Mouse (Mus musculus) lung, embryonic 14.5 days (tissue): Measurements from ENCODE around the gene Dscam. TPM values are rescaled to one million over a fixed set of nuclear protein-coding genes. Genes with fewer than 3 reads are reported as not detected.

Experiments
- ATAC-seq: fragments of 200-750 bp; cut with Nextera tagmentation; 2 replicates; pipeline ENCODE4 v1.8.0; 2017; ENCODE audit warnings: mild to moderate bottlenecking, moderate TSS enrichment, moderate library complexity; ENCODE audit not compliant: insufficient read depth
- DNase-seq: peaks from one replicate; pipeline ENCODE4 v3.0.0-alpha.2; 2015
- H3K27ac ChIP-seq: fragments of 300-500 bp; sonication (generic); 2 replicates; pipeline ENCODE4 v1.5.1; 2014; ENCODE audit warnings: low read depth, mild to moderate bottlenecking, moderate library complexity
- H3K27me3 ChIP-seq: fragments of 300-500 bp; sonication (generic); 2 replicates; pipeline ENCODE4 v1.6.1; 2014; ENCODE audit warnings: low read length, control low read depth; ENCODE audit not compliant: insufficient read depth
- H3K36me3 ChIP-seq: fragments of 300-500 bp; sonication (generic); 2 replicates; pipeline ENCODE4 v1.6.1; 2014; ENCODE audit warnings: control low read depth; ENCODE audit not compliant: insufficient read depth
- H3K4me1 ChIP-seq: fragments of 300-500 bp; sonication (generic); 2 replicates; pipeline ENCODE4 v1.6.1; 2014; ENCODE audit warnings: antibody characterized with exemption, control low read depth; ENCODE audit not compliant: insufficient read depth
- H3K4me2 ChIP-seq: fragments of 300-500 bp; sonication (generic); 2 replicates; pipeline ENCODE4 v1.6.1; 2014; ENCODE audit warnings: mild to moderate bottlenecking
- H3K4me3 ChIP-seq: fragments of 300-500 bp; sonication (generic); 2 replicates; pipeline ENCODE4 v1.5.1; 2014; ENCODE audit warnings: low read depth, low read length
- H3K9ac ChIP-seq: fragments of 300-500 bp; sonication (generic); 2 replicates; pipeline ENCODE4 v1.6.1; 2014
- H3K9me3 ChIP-seq: fragments of 300-500 bp; sonication (generic); 2 replicates; pipeline ENCODE4 v1.6.1; 2016; ENCODE audit warnings: low read depth, low read length, control low read depth
- CTCF ChIP-seq: IDR thresholded peaks from 2 replicates; pipeline ENCODE4 v1.5.1; 2016; ENCODE audit warnings: antibody characterized with exemption, low read depth
- WGBS: fragments of 180-500 bp; shearing (Covaris S2); extraction: QIAGEN DNeasy Blood & Tissue Kit; methylation state at CpG from one replicate; pipeline ENCODE4 v1.1.7; 2014; 5-methylcytosine and 5-hydroxymethylcytosine counted together
- polyA plus RNA-seq: library from polyadenylated mRNA; unstranded; fragments of >200 nt; fragmentation: Nextera tagmentation; extraction: Ambion mirVana; gene quantifications from 2 replicates; pipeline ENCODE4 v1.2.1, GENCODE M21; 2014

The Dscam gene
- polyA plus RNA-seq, 1 experiment from 2014 or later: not detected

- ATAC-seq (no peak), DNase-seq (peak; percentile 13)
- peak; percentile 38; the same call in 1 of the 2 replicates for TF ChIP-seq CTCF
- no peak overlapping the region for H3K4me3 ChIP-seq
- no peaks in the 10 kb centered on the region for H3K27me3 ChIP-seq
- no peak overlapping the region for H3K9ac ChIP-seq
- H3K4me1 ChIP-seq: no peaks in the 10 kb centered on the region
- H3K36me3 ChIP-seq: no peaks in the 10 kb centered on the region
- WGBS: 60% methylated on average over 3 of the region's 3 CpGs
- H3K4me2 ChIP-seq: no peak overlapping the region
- H3K27ac ChIP-seq: no peak overlapping the region
- H3K9me3 ChIP-seq: no peaks in the 10 kb centered on the region
Measured at GRCm38 (mm10) chr16:96722135-96722534, 448.4 kb downstream of the Dscam start.

DNA sequence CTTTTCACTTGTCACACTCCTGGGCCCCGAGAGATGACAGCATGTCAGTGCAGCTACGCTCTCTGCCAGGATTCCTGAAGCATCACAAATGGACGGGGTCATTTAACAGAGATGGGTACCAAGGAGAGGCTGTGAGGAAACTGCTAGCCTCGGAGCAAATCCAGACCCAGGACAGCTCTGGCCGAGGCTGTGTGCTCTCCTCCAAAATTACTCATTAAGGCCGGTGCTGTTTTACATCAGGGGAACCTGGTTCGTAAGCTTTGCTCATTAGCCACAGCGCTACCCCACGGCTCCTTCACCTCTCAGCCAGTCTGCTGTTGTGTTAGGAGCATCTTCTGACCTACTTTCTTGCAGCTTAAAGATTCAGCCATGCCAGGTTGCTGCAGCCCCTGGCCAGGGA, 449.3 kb downstream of the Dscam start:
- Histone ChIP-seq H3K27me3 (no peaks in the 10 kb centered on the region), H3K9me3 (no peaks in the 10 kb centered on the region), H3K36me3 (no peaks in the 10 kb centered on the region), H3K4me1 (no peaks in the 10 kb centered on the region), H3K9ac (no peak overlapping the region), H3K4me3 (no peak overlapping the region), H3K4me2 (no peak overlapping the region), H3K27ac (no peak overlapping the region)
- DNase-seq (no peak), ATAC-seq (no peak)
- WGBS: 58% methylated on average over 9 of the region's 9 CpGs
- no peak for TF ChIP-seq CTCF

DNA sequence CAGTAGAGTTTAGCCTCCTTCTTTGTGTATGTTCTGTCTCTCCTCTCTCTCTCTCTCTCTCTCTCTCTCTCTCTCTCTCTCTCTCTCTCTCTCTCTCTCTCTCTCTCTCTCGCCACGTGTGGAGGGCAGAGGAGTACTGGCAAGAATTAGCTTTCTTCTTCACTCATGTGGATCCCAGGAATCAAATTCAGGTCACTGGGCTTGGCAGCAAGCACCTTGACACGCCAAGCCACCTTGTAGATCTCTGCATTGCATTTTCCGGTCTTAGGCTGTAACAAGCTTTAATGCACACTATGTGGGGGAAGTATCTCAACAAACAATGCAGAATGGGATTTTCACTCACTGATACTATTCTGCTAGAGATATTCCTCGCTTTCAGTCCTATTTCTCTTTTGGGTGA, 449.9 kb downstream of the Dscam start:
- Histone ChIP-seq H3K27me3 (no peaks in the 10 kb centered on the region), H3K4me2 (no peak overlapping the region), H3K4me3 (no peak overlapping the region), H3K9ac (no peak overlapping the region), H3K4me1 (no peaks in the 10 kb centered on the region), H3K9me3 (no peaks in the 10 kb centered on the region), H3K27ac (no peak overlapping the region), H3K36me3 (no peaks in the 10 kb centered on the region)
- 74% methylated on average over 5 of the region's 5 CpGs for WGBS
- TF ChIP-seq CTCF: no peak
- ATAC-seq (no peak), DNase-seq (no peak)

GRCm38 (mm10) chr16:96718221-96718620, 452.3 kb downstream of the Dscam start:
- Histone ChIP-seq H3K9ac (no peak overlapping the region), H3K27me3 (no peaks in the 10 kb centered on the region), H3K4me2 (no peak overlapping the region), H3K4me1 (no peaks in the 10 kb centered on the region), H3K27ac (no peak overlapping the region), H3K9me3 (no peaks in the 10 kb centered on the region), H3K36me3 (no peaks in the 10 kb centered on the region), H3K4me3 (no peak overlapping the region)
- ATAC-seq (no peak), DNase-seq (peak; percentile 27)
- peak; percentile 58 for TF ChIP-seq CTCF
- WGBS: 0% methylated on average over 2 of the region's 2 CpGs

DNA sequence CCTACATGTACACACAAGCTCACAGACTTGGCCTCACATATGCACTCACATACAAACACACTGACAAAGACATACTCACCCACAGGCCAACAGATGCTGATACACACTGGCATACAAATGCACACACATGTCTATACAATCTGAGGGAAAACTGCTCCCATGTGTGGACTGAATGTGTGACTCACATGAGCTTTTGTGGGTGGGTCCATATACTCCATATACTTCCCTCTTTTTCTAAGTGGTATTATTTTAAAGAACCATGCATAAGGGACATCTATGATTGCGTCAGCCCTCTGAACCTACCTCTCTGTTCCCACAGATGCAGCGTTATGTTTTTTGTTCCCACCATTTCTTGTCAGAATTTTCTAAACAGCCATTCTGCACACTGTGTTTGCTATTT, 453.9 kb downstream of the Dscam start:
- TF ChIP-seq CTCF: no peak
- no peak for DNase-seq
- no peak overlapping the region for H3K4me2 ChIP-seq
- H3K9ac ChIP-seq: no peak overlapping the region
- no peak overlapping the region for H3K4me3 ChIP-seq
- no peaks in the 10 kb centered on the region for H3K27me3 ChIP-seq
- H3K27ac ChIP-seq: no peak overlapping the region
- H3K9me3 ChIP-seq: no peaks in the 10 kb centered on the region
- WGBS: 90% methylated on average over 2 of the region's 2 CpGs
- H3K4me1 ChIP-seq: no peaks in the 10 kb centered on the region
- no peak for ATAC-seq
- H3K36me3 ChIP-seq: no peaks in the 10 kb centered on the region

- H3K27ac ChIP-seq: no peak overlapping the region
- no peaks in the 10 kb centered on the region for H3K27me3 ChIP-seq
- ATAC-seq: no peak
- H3K9ac ChIP-seq: no peak overlapping the region
- DNase-seq: peak; percentile 56
- no peak for TF ChIP-seq CTCF
- no peak overlapping the region for H3K4me3 ChIP-seq
- WGBS: 39% methylated on average over 4 of the region's 4 CpGs
- H3K4me1 ChIP-seq: no peaks in the 10 kb centered on the region
- H3K36me3 ChIP-seq: no peaks in the 10 kb centered on the region
- no peak overlapping the region for H3K4me2 ChIP-seq
- no peaks in the 10 kb centered on the region for H3K9me3 ChIP-seq
Measured at GRCm38 (mm10) chr16:96711935-96712334, 458.6 kb downstream of the Dscam start.

- no peak overlapping the region for H3K4me2 ChIP-seq
- H3K27ac ChIP-seq: no peak overlapping the region
- ATAC-seq (no peak), DNase-seq (no peak)
- H3K4me3 ChIP-seq: no peak overlapping the region
- no peaks in the 10 kb centered on the region for H3K9me3 ChIP-seq
- no peak for TF ChIP-seq CTCF
- WGBS: 62% methylated on average over 3 of the region's 3 CpGs
- no peak overlapping the region for H3K9ac ChIP-seq
- H3K4me1 ChIP-seq: no peaks in the 10 kb centered on the region
- no peaks in the 10 kb centered on the region for H3K36me3 ChIP-seq
- H3K27me3 ChIP-seq: no peaks in the 10 kb centered on the region
Measured at GRCm38 (mm10) chr16:96700551-96700950, 470.0 kb downstream of the Dscam start.

- H3K27ac ChIP-seq: no peak overlapping the region
- H3K27me3 ChIP-seq: no peaks in the 10 kb centered on the region
- no peaks in the 10 kb centered on the region for H3K4me1 ChIP-seq
- WGBS: 75% methylated on average over 4 of the region's 4 CpGs
- DNase-seq (no peak), ATAC-seq (no peak)
- TF ChIP-seq CTCF: no peak
- no peak overlapping the region for H3K9ac ChIP-seq
- no peaks in the 10 kb centered on the region for H3K9me3 ChIP-seq
- no peaks in the 10 kb centered on the region for H3K36me3 ChIP-seq
- no peak overlapping the region for H3K4me2 ChIP-seq
- H3K4me3 ChIP-seq: no peak overlapping the region
Measured at GRCm38 (mm10) chr16:96695882-96696281, 474.7 kb downstream of the Dscam start.
